Mouse (Mus musculus): ENCODE measurements around the gene Strc. TPM values are rescaled to one million over a fixed set of nuclear protein-coding genes. Genes with fewer than 3 reads are reported as not detected.

Gene Strc
- polyA plus RNA-seq, 1 experiment from 2014 or later = not detected

Other genes starting within 250 kb of the Strc start
- gene Adal, start 246.7 kb downstream of the Strc start, polyA plus RNA-seq (2014; fragmentation: Nextera tagmentation; extraction: Ambion mirVana) = 28.2 and 29.0 TPM in 2 replicates
- gene Lcmt2, start 246.5 kb downstream of the Strc start, polyA plus RNA-seq (2014; fragmentation: Nextera tagmentation; extraction: Ambion mirVana) = 23.0 and 25.2 TPM in 2 replicates
- gene Tubgcp4, start 216.5 kb downstream of the Strc start, polyA plus RNA-seq (2014; fragmentation: Nextera tagmentation; extraction: Ambion mirVana) = 60.7 and 65.1 TPM in 2 replicates
- 10.2 and 13.6 TPM in 2 replicates for gene Zscan29, start 216.0 kb downstream of the Strc start, polyA plus RNA-seq (2014; fragmentation: Nextera tagmentation; extraction: Ambion mirVana)
- 84.7 and 88.7 TPM in 2 replicates for gene Trp53bp1, start 115.8 kb downstream of the Strc start, polyA plus RNA-seq (2014; fragmentation: Nextera tagmentation; extraction: Ambion mirVana)
- gene Map1a, start 97.6 kb downstream of the Strc start, polyA plus RNA-seq (2014; fragmentation: Nextera tagmentation; extraction: Ambion mirVana) = 4.0 and 4.8 TPM in 2 replicates
- gene Ppip5k1, start 31.8 kb downstream of the Strc start, polyA plus RNA-seq (2014; fragmentation: Nextera tagmentation; extraction: Ambion mirVana) = 6.9 and 8.3 TPM in 2 replicates
- gene Ckmt1, start 29.5 kb downstream of the Strc start, polyA plus RNA-seq (2014; fragmentation: Nextera tagmentation; extraction: Ambion mirVana) = 9.7 and 12.6 TPM in 2 replicates
- 589 and 609 TPM in 2 replicates for gene Pdia3, start 26.6 kb upstream of the Strc start, polyA plus RNA-seq (2014; fragmentation: Nextera tagmentation; extraction: Ambion mirVana)
- 1.8 and 2.0 TPM in 2 replicates for gene Catsper2, start 26.6 kb upstream of the Strc start, polyA plus RNA-seq (2014; fragmentation: Nextera tagmentation; extraction: Ambion mirVana)
- gene Ell3, start 57.1 kb upstream of the Strc start, polyA plus RNA-seq (2014; fragmentation: Nextera tagmentation; extraction: Ambion mirVana) = 9.5 and 15.2 TPM in 2 replicates
- gene Serf2, start 62.0 kb upstream of the Strc start, polyA plus RNA-seq (2014; fragmentation: Nextera tagmentation; extraction: Ambion mirVana) = 475 and 478 TPM in 2 replicates
- 128 and 157 TPM in 2 replicates for gene Hypk, start 66.1 kb upstream of the Strc start, polyA plus RNA-seq (2014; fragmentation: Nextera tagmentation; extraction: Ambion mirVana)
- 0.54 and 0.79 TPM in 2 replicates for gene Serinc4, start 69.6 kb upstream of the Strc start, polyA plus RNA-seq (2014; fragmentation: Nextera tagmentation; extraction: Ambion mirVana)
- 68.2 and 74.6 TPM in 2 replicates for gene Mfap1b, start 86.9 kb upstream of the Strc start, polyA plus RNA-seq (2014; fragmentation: Nextera tagmentation; extraction: Ambion mirVana)
- gene Mfap1a, start 119.5 kb upstream of the Strc start, polyA plus RNA-seq (2014; fragmentation: Nextera tagmentation; extraction: Ambion mirVana) = 27.8 and 29.9 TPM in 2 replicates
- 10.1 and 10.2 TPM in 2 replicates for gene Wdr76, start 119.6 kb upstream of the Strc start, polyA plus RNA-seq (2014; fragmentation: Nextera tagmentation; extraction: Ambion mirVana)